Mouse (Mus musculus): ENCODE data around the gene Marveld2. TPM values are rescaled to one million over a fixed set of nuclear protein-coding genes. Genes with fewer than 3 reads are reported as not detected.

Gene Marveld2
- polyA plus RNA-seq (2015; fragmentation: Nextera tagmentation; extraction: Ambion mirVana), result 1.2 and 1.5 TPM in 2 replicates

- H3K9ac ChIP-seq (replicated peaks; ENCODE audit: low read depth, low read length), result peak within 1 kb of the TSS; percentile 60
- peaks cover 11% of the 10 kb centered on the region for H3K36me3 ChIP-seq (ENCODE audit: control insufficient read depth, insufficient read depth)
- ATAC-seq, result peak; percentile 47
- H3K4me2 ChIP-seq (ENCODE audit: low read length), result peak within 1 kb of the TSS; percentile 78
- 2% methylated on average over 77 of the region's 77 CpGs for WGBS
- H3K4me3 ChIP-seq (replicated peaks; ENCODE audit: low read length), result peak within 1 kb of the TSS; percentile 51
- peaks cover 4% of the 10 kb centered on the region for H3K4me1 ChIP-seq (replicated peaks; ENCODE audit: control insufficient read depth, insufficient read depth, low read length)
- peaks cover 6% of the 10 kb centered on the region for H3K27me3 ChIP-seq (replicated peaks; ENCODE audit: control insufficient read depth, insufficient read depth, low read length)
- no peaks in the 10 kb centered on the region for H3K9me3 ChIP-seq (ENCODE audit: control insufficient read depth, low read length)
- H3K27ac ChIP-seq (ENCODE audit: low read length), result no peak within 1 kb of the TSS
These were observed at the start of gene Marveld2 for GRCm38 (mm10) chr13:100616181-100617087. TSS of gene Marveld2 (minus strand) at chr13:100616971.

DNA sequence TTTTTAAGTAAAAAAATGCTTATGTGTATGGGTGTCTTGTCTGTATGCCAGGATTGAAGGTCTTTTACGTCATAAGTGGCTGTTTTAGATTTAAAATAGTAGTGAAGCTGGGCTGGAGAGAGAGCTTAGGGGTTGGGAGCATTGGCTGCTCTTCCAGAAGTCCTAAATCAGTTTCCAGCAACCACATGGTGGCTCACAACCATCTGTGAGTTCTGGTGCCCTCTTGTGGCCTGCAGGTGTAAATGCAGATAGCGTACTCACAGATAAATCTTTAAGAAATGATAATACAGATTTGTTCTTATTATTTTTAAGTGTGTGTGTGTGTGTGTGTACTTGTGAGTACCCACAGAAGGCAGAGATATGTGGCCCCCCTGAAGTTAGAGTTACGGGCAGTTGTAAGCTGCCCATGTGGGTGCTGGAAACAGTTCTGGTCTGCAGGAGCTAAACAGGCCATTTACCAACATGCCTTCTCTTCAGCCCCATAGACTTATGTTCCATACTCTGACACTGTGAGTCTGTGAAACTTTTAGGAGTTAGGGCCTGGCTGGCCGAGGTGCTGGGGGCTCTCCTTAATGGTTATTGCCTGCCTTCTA, 43.2 kb upstream of the Marveld2 start:
- Histone ChIP-seq H3K4me1 (replicated peaks; ENCODE audit: control insufficient read depth, insufficient read depth, low read length) (no peaks in the 10 kb centered on the region), H3K9ac (replicated peaks; ENCODE audit: low read depth, low read length) (no peak overlapping the region), H3K27ac (ENCODE audit: low read length) (no peak overlapping the region), H3K4me3 (replicated peaks; ENCODE audit: low read length) (no peak overlapping the region), H3K9me3 (ENCODE audit: control insufficient read depth, low read length) (no peaks in the 10 kb centered on the region), H3K27me3 (replicated peaks; ENCODE audit: control insufficient read depth, insufficient read depth, low read length) (no peaks in the 10 kb centered on the region), H3K4me2 (ENCODE audit: low read length) (no peak overlapping the region), H3K36me3 (ENCODE audit: control insufficient read depth, insufficient read depth) (0 out of 2 replicates have a peak, but pooled peaks cover 3% of the 10 kb centered on the region)
- ATAC-seq, result peak; percentile 56
- whole genome bisulfite sequencing, result 54% methylated on average over 4 of the region's 4 CpGs

DNA sequence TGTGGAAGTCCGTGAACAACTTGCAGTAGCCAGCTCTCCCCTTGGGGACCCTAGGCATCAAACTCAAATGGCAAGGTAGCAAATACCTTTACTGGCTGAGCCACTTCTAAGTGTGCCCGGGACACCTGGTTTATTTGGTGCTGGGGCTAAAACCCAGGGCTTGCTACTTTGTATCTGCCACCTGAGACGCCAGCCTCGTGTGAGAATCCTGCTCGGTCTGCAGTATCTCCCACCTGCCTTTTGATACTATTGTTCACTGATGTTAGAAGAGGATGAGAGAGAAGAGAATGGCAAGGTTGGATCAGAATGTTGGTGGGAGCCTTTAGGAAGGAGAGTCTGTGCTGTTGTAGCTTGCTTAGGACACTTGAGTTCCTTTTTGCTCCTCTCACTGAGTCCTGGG, 41.3 kb upstream of the Marveld2 start:
- ATAC-seq, result no peak
- Histone ChIP-seq H3K27me3 (replicated peaks; ENCODE audit: control insufficient read depth, insufficient read depth, low read length) (no peaks in the 10 kb centered on the region), H3K4me2 (ENCODE audit: low read length) (no peak overlapping the region), H3K9ac (replicated peaks; ENCODE audit: low read depth, low read length) (no peak overlapping the region), H3K36me3 (ENCODE audit: control insufficient read depth, insufficient read depth) (no peaks in the 10 kb centered on the region), H3K4me1 (replicated peaks; ENCODE audit: control insufficient read depth, insufficient read depth, low read length) (no peaks in the 10 kb centered on the region), H3K27ac (ENCODE audit: low read length) (no peak overlapping the region), H3K9me3 (ENCODE audit: control insufficient read depth, low read length) (no peaks in the 10 kb centered on the region), H3K4me3 (replicated peaks; ENCODE audit: low read length) (no peak overlapping the region)
- 93% methylated on average over 5 of the region's 5 CpGs for WGBS

DNA sequence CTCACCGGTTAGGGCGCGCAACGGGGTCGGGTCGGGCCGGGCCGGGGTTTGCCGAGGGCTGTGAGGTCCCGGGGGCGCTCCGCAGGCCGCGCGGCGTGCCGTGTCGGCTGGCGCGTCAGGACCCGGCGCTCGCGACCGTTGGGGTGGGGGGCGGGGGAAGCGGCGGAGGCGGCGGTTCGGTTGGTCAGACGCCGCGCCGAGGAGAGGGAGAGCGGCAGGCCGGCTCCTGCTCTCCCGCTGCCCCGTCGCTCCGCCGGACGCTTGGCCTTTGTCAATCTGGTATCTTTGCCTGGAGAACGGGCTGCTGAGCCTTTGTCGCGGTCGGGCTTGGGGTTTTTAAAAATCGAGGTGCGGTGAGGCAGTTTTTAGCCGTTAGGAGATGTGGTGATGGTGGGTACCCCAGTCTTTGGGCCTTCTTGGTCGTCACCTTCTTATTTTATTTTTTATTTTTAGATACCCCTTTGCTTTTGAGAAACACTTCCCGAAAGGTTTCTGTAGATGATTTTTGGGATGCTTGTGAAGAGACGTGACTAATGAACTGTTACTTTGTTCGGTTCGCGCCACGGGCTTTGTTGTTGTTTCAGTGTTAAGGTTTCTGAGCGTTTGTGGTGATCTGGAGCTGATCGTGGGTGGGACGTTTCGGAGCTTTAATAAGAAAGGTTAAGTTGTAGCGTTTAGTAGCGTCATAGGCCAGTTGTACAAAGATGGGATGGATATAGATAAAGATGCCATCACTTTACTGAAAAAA, 34.8 kb upstream of the Marveld2 start, which contains the start of gene Taf9:
Gene Taf9, plus strand, starts transcription at position 141 of the 748 bp plus-strand sequence.
- Histone ChIP-seq H3K27me3 (replicated peaks; ENCODE audit: control insufficient read depth, insufficient read depth, low read length) (no peaks in the 10 kb centered on the region), H3K9me3 (ENCODE audit: control insufficient read depth, low read length) (no peaks in the 10 kb centered on the region), H3K36me3 (ENCODE audit: control insufficient read depth, insufficient read depth) (peaks cover 5% of the 10 kb centered on the region; the same call in 1 of the 2 replicates), H3K4me1 (replicated peaks; ENCODE audit: control insufficient read depth, insufficient read depth, low read length) (peaks cover 9% of the 10 kb centered on the region), H3K4me3 (replicated peaks; ENCODE audit: low read length) (peak within 1 kb of the TSS; percentile 100), H3K9ac (replicated peaks; ENCODE audit: low read depth, low read length) (peak within 1 kb of the TSS; percentile 93), H3K4me2 (ENCODE audit: low read length) (peak within 1 kb of the TSS; percentile 98), H3K27ac (ENCODE audit: low read length) (peak within 1 kb of the TSS; percentile 99)
- WGBS, result under 1% methylated on average over 62 of the region's 63 CpGs
- peak; percentile 69; the same call in 1 of the 2 replicates for ATAC-seq

DNA sequence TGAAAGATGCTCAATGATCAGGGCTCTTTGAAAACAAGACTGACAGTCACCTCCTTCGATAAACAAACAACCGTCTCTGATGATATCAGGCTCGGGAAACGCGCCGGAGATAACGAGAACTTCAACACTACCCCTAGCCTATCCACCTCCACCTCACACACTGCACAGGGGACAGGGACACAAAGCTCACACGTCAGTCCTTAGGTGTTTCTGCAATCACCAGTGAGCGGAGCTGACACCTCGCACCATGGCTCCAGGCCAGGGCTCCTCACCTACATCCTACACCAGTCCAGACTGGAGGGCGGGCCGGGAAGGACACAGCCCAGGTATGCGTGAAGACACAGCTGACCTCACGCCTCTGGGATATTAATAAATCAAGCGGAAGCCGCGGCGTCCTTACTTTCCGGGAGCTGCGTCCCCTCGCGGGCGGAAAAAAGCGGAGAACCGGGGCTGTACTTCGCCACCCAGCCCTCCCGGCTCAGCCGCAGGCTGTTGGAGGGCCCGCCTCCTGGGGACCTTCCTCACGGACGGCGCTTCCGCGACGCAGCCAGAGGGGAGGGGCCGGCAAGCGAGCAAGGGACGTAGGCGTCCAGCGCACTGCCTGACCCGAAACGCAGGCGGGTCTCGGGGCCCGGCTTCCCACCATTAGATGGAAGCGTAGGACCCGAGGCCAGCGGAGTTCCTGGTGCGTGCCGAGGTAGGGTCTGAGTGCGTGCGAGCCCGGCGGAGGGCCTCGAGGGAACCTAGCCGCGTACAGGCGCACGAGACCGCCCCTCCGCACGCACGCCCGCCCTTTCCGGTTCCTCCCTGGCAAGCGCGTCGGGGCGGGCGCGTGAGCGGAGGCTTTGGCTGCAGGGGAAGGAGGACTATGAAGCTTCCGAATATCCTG, 34.0 kb upstream of the Marveld2 start, which contains the start of the genes Ak6 and Rad17:
Gene Ak6, plus strand, starts transcription at position 430 of the 889 bp plus-strand sequence.
Gene Rad17, minus strand, starts transcription at position 502 of the 889 bp plus-strand sequence.
- under 1% methylated on average over 73 of the region's 73 CpGs for WGBS
- no peaks in the 10 kb centered on the region for H3K9me3 ChIP-seq (ENCODE audit: control insufficient read depth, low read length)
- peak within 1 kb of the TSS; percentile 93 for H3K9ac ChIP-seq (replicated peaks; ENCODE audit: low read depth, low read length)
- peak; percentile 98 for ATAC-seq
- no peaks in the 10 kb centered on the region for H3K27me3 ChIP-seq (replicated peaks; ENCODE audit: control insufficient read depth, insufficient read depth, low read length)
- peak within 1 kb of the TSS; percentile 98 for H3K4me2 ChIP-seq (ENCODE audit: low read length)
- peaks cover 5% of the 10 kb centered on the region; the same call in 1 of the 2 replicates for H3K36me3 ChIP-seq (ENCODE audit: control insufficient read depth, insufficient read depth)
- peaks cover 9% of the 10 kb centered on the region for H3K4me1 ChIP-seq (replicated peaks; ENCODE audit: control insufficient read depth, insufficient read depth, low read length)
- peak within 1 kb of the TSS; percentile 100 for H3K4me3 ChIP-seq (replicated peaks; ENCODE audit: low read length)
- H3K27ac ChIP-seq (ENCODE audit: low read length), result peak within 1 kb of the TSS; percentile 99

- peaks cover 22% of the 10 kb centered on the region for H3K36me3 ChIP-seq (ENCODE audit: control insufficient read depth, insufficient read depth)
- no peak overlapping the region for H3K4me3 ChIP-seq (replicated peaks; ENCODE audit: low read length)
- no peaks in the 10 kb centered on the region for H3K27me3 ChIP-seq (replicated peaks; ENCODE audit: control insufficient read depth, insufficient read depth, low read length)
- no peak overlapping the region for H3K27ac ChIP-seq (ENCODE audit: low read length)
- H3K4me1 ChIP-seq (replicated peaks; ENCODE audit: control insufficient read depth, insufficient read depth, low read length), result peaks cover 9% of the 10 kb centered on the region
- H3K9me3 ChIP-seq (ENCODE audit: control insufficient read depth, low read length), result no peaks in the 10 kb centered on the region
- no peak overlapping the region for H3K9ac ChIP-seq (replicated peaks; ENCODE audit: low read depth, low read length)
- no peak for ATAC-seq
- 96% methylated on average over 8 of the region's 8 CpGs for whole genome bisulfite sequencing
- H3K4me2 ChIP-seq (ENCODE audit: low read length), result no peak overlapping the region
These were observed 31.5 kb upstream of the Marveld2 start for GRCm38 (mm10) chr13:100648223-100648622.

DNA sequence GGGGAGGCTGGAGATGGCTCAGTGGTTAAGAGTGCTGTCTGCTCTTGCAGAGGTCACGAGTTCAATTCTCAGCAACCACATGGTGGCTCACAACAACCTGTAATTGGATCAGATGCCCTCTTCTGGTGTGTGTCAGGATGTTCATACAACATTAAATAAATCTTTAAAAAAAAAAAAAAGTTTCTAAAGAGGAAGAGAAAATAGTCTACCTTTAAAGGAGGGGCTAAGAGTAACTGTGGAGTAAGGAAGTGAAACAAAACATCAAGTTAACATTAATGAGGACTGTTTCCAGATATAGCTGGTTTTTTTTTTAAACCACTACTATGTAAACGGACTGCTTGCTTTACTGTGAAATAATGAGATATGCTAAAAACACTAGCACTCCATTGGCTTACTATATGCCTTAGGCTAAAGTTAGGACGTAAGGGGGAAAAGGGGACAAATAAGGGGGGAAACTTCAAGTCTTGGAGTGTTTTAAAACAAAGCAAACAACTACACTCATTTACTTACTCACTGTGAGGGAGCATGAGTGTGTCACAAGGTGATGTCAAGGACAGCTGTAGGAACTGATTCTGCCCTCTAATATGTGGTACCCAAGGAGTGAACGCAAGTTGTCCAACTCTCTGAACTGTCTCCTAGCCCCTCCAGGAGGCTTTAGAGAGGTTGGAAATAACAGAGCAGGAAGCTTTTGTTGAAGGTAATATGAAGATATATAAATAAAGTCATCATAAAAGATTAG, 25.9 kb upstream of the Marveld2 start:
- H3K4me3 ChIP-seq (replicated peaks; ENCODE audit: low read length), result no peak overlapping the region
- H3K4me2 ChIP-seq (ENCODE audit: low read length), result no peak overlapping the region
- H3K36me3 ChIP-seq (ENCODE audit: control insufficient read depth, insufficient read depth), result peaks cover 33% of the 10 kb centered on the region
- H3K27me3 ChIP-seq (replicated peaks; ENCODE audit: control insufficient read depth, insufficient read depth, low read length), result no peaks in the 10 kb centered on the region
- no peak overlapping the region for H3K9ac ChIP-seq (replicated peaks; ENCODE audit: low read depth, low read length)
- no peaks in the 10 kb centered on the region for H3K4me1 ChIP-seq (replicated peaks; ENCODE audit: control insufficient read depth, insufficient read depth, low read length)
- WGBS, result 91% methylated on average over 4 of the region's 4 CpGs
- no peak overlapping the region for H3K27ac ChIP-seq (ENCODE audit: low read length)
- H3K9me3 ChIP-seq (ENCODE audit: control insufficient read depth, low read length), result no peaks in the 10 kb centered on the region
- no peak for ATAC-seq

All from forebrain, embryonic 16.5 days (tissue).